Mouse (Mus musculus) bone marrow macrophage, adult 2 months (primary cell): ENCODE measurements around the gene Rnf141.

ENCODE experiments used
- CTCF ChIP-seq: IDR thresholded peaks from 2 replicates; pipeline ENCODE4 v1.5.1; 2012; ENCODE audit warnings: low read depth, mild to moderate bottlenecking, low read length, moderate library complexity
- POLR2A ChIP-seq: IDR thresholded peaks from 2 replicates; pipeline ENCODE4 v1.6.1; 2012; ENCODE audit warnings: mild to moderate bottlenecking, low read depth, low read length, borderline replicate concordance

DNA sequence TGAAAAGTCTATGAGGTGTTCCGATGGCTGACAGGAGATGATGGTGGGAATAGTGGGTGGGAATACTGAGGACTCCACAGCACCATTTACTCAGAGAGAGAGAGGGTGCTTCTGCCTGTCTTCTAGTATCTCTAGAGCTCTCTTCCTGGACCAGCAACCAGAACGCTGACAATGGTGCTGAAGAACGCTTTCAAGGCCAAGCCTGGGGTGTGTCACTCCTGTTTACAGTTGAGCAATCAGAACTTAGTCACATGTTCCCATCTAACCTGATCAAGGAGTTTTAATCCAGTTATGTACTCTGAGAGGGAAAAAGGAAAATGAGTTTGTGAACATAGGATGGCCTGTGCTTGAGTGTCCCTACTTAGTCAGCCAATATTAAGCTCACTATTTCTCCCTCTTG, 21.8 kb upstream of the Rnf141 start:
- TF ChIP-seq CTCF (no peak), POLR2A (no peak)
